Mouse (Mus musculus): ENCODE measurements around the gene Ppp1r13b.

GRCm38 (mm10) chr12:111906309-111906875, 1.5 kb downstream of the Ppp1r13b start:
- TF ChIP-seq CTCF (IDR thresholded peaks at IDR 0.05; ENCODE audit: low read depth, low read length) (no peak), POLR2A (IDR thresholded peaks at IDR 0.05; ENCODE audit: borderline replicate concordance, low read depth, low read length) (no peak)
